Mouse (Mus musculus): ENCODE results near the gene Ube2g1. TPM values are rescaled to one million over a fixed set of nuclear protein-coding genes. Genes with fewer than 3 reads are reported as not detected.

Ube2g1 gene
- total RNA-seq (2021): 10 to 100 TPM; 54.9 to 60.6 TPM
- long read RNA-seq, experiment 1, transcript Ube2g1-201 (6 exons, 3,815 nt): major isoform, 141 of 161 reads
- long read RNA-seq, experiment 1, partial matches to known transcripts: 2 of 161 reads
- long read RNA-seq, experiment 1, other reads (novel, unspliced or antisense): 16 of 161 reads
- long read RNA-seq, experiment 2, transcript Ube2g1-203 (7 exons, 3,931 nt): minor isoform, 8 of 135 reads
- long read RNA-seq, experiment 2, transcript Ube2g1-201 (6 exons, 3,815 nt): major isoform, 109 of 135 reads
- long read RNA-seq, experiment 2, partial matches to known transcripts: 0 of 135 reads
- long read RNA-seq, experiment 2, other reads (novel, unspliced or antisense): 16 of 135 reads

DNA sequence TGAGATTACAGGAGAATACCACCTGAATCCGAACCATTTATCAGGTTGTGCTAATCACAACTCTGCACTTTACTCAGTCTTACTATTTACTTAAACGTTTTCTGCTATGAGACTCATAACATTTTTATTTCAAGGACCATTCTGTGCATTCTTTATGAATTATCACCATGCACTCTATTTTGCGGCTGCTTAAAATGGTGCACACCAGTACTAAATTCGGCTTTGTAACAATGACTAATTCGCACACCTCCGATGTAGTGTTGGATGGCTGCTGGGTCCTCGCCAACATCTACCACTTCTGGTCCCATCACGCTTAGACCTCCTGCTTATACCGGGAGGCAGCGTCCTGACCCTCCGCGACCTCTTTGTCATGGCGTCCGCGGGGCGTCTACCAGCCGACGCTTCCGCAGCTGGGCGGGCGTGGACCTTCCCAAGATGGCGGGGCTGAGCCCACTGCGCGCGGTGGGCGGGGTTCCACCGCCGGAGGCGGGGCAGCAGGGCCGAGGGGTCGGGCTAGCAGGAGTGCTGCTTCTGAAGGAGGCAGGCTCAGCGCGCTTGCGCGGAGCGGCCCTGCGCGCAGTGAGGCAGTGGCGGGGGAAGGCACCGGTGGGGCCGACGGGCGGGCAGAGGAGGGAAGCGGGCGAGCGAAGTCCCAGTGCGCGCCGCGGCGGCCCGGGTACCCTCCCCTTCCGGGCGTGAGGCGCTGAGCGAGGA, at the start of gene Ube2g1:
TSS of gene Ube2g1 (plus strand) at position 590 of the 714 bp plus-strand sequence.
- intact Hi-C loops (cut with DNase I): loop anchor here (5.0 kb wide), 1 partner anchor 85 kb away; the partner anchor contains the start of gene Ankfy1
- peak; percentile 99 for DNase-seq

DNA sequence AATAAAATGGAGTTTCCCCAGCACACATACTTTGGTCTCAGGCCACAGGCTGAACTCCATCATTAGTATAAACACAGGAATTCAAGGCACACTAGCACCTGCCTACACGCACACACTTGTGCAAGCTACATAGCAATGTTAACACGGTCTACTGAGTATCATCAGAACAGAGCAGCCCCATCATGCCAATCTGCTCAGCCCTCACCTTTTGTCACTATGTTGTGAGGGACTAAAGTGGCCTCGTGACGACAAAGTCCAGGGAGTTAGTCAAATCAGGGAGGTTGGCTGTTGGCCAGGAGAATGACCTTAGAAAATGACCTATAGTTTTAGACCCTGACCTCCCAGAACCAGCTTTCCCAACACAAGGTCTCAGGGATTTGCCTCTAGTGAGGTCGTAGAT, 48.9 kb upstream of the Ube2g1 start:
- intact Hi-C loops (cut with DNase I): no loop called here
- DNase-seq: no peak

DNA sequence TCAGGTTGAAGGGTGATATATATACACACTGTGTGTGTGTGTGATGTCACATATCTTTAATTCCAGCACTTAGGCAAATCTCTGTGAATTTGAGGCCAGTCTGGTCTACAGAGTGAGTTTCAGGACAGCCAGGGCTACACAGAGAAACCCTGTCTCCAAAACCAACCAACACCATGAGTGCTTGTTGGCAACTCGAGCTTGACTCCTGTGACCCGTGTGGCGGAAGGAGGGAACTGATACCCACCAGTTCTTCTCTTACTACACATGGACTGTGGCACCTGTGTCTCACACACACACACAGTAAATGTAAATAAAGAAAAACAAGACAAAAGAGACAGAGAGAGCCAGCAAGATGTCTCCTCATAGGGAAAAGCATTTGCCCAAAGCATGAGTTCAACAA, 46.4 kb upstream of the Ube2g1 start:
- no peak for DNase-seq
- intact Hi-C loops (cut with DNase I): loop anchor here (5.0 kb wide), 3 partner anchors 108 to 338 kb away; no protein-coding TSS in a partner anchor

DNA sequence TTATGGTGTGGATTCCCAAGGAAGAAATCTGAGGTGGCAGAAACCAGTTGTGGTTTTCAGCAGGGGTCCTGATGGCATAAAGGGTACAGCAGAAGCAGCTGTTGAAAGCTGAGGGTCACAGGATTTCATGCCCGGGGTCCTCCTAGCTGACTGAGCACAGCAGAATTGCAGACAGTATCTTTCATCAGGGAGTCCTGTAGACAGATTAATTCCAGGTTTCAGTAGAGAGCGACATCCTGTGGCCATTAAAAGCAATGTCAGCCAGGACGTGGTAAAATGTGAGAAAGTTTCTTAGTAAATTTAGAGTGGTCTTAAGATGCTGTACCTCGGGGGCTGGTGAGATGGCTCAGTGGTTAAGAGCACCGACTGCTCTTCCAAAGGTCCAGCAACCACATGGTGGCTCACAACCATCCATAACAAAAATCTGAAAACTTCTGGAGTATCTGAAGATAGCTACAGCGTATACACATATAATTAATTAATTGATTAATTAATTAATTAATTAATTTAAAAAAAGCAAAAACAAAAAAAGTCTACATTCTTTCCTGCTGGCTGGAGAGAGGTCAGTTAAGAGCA, 42.8 kb upstream of the Ube2g1 start:
- intact Hi-C loops (cut with DNase I): loop anchor here (2.0 to 5.0 kb wide), 5 partner anchors 74 to 342 kb away; partner anchors contain the start of gene Ggt6

DNA sequence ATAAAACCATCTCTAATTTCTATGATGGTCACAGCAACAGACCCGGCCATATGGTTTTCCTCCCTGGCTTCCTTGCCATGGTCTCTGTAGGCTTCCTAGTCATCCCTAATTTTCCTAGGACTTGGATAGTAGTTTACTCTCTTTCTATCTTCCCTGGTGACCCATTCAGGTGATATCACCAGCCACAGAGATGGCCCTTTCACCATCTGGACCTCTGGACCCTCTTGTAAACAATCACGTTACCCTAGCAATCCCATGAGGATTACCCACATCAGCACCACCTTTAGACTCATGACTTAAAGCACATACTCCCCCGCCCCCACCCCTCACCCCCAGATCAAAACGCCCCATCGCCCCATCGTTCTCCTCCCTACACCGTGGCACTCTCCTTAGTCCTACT, 40.8 kb upstream of the Ube2g1 start:
- intact Hi-C loops (cut with DNase I): no loop called here
- no peak for DNase-seq

More for the DNA sequence above, 42.8 kb upstream of the Ube2g1 start:
- peak in 1 of 2 experiments; percentile 44 for DNase-seq

DNA sequence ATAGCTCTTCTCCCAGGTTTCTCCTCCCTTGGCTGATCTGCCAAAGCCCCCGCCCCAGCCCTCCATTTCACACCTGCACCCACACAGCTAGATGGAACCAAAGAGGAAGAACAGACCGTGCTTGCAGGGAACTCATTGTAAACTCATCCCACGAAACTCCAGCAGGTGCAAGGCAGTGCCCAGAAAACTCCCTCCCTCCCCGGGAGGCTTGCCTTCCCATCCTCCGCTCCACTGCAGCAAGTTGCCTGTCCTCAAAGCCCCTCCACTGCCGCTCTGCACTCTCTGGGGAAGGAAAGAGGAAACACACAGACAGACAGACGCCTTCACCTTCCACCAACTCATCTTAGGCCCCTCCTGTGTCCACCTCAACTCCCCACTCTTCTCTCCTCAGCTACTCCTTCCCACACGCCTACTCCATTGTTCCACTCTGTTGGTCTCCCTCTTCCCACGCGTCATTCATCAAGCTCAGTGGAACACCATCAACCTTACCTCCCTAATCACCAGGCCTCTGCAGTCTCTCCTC, 40.2 kb upstream of the Ube2g1 start:
- intact Hi-C loops (cut with DNase I): no loop called here
- DNase-seq: no peak

DNA sequence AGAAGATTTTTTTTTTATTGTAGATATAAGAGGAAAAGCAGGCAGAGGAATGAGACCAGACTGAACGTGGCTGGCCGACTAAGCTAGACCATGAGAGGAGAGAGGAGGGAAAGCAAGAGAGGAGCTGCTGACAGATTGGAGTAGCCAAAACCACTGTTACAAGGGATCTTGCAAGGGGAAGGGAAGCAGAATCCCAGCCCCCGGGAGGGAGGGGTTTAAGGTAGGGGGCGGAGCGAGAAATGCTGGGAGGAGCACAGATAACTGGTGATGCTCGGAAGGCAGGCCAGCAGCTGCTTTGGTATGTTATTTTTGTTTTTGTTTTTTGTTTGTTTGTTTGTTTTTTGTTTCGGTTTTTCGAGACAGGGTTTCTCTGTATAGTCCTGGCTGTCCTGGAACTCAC, 38.0 kb upstream of the Ube2g1 start:
- peak in 1 of 2 experiments; percentile 36 for DNase-seq
- intact Hi-C loops (cut with DNase I): no loop called here

DNA sequence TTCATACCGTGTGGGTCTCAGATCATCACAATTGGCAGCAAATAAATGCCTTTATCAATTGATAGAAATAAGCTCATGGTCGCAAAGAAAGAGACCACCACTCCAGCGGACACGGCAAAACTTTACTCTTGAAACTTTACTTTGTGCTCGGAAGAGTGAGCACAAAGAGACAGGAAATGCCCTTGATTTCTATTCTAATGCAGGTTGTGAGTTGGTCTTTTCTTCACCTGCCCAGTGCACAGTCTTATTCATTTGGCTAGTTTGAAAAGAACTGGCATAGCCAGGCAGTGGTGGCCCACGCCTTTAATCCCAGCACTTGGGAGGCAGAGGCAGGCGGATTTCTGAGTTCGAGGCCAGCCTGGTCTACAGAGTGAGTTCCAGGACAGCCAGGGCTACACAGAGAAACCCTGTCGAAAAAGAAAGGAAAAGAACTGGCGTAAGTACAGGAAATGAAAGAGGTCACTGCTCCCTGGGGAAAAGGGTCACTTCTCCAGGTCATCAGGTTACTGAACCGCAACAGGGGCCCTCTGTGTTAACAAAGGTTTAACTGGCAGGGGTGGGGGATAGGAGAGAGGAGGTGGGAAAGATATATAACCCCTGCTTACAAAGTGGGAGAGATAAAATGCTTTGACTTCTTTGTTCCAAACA, 37.3 kb upstream of the Ube2g1 start:
- no peak for DNase-seq
- intact Hi-C loops (cut with DNase I): no loop called here

DNA sequence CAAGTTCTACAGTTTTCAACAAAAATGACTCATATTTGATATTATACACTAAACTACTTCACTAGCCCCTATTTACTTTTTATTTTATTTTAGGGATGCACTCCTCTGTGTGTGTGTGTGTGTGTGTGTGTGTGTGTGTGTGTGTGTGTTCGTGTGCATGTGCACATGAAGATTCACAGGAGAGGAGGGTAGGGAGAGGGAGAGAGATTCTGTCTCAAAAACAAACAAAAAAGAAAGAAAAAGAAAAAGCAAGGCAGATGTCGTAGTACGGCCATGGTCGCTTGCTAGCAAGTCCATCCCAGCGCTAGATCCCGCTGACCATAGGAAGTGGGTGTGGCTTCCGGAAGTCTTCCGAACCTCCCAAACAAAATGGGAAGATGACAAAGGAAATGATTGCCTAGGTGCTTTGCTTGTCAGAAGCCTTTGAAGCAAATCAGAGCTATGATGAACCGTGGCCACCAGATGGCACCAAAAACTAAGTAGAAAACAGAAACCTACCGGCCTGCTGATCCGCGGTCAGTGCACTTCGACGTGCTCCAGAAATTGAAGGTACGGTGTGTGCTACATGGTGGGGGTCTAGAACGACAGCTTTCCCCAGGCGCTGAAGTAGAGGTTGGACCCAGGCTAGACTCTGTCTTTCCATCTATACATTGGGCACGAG, 36.6 kb upstream of the Ube2g1 start:
- DNase-seq: peak; percentile 84 to 92
- intact Hi-C loops (cut with DNase I): no loop called here

DNA sequence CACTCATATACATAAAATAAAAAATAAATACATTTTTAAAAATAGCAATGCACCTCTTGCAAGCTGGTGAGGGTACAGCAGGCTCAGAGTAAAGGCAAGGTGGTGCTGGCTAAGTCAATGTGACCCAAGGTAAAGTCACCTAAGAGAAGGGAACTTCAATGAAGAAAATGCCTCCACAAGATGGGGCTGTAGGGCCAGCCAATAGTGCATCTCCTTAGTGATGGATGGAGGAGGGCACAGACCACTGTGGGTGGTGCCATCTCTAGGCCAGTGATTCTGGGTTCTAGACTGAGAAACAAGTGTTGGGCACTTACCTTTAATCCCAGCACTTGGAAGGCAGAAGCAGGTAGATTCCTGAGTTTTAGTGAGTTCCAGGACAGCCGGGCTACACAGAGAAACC, 33.3 kb upstream of the Ube2g1 start:
- DNase-seq: peak in 1 of 2 experiments; percentile 59
- intact Hi-C loops (cut with DNase I): loop anchor here (1.0 kb wide), 1 partner anchor 150 kb away; no protein-coding TSS in a partner anchor

DNA sequence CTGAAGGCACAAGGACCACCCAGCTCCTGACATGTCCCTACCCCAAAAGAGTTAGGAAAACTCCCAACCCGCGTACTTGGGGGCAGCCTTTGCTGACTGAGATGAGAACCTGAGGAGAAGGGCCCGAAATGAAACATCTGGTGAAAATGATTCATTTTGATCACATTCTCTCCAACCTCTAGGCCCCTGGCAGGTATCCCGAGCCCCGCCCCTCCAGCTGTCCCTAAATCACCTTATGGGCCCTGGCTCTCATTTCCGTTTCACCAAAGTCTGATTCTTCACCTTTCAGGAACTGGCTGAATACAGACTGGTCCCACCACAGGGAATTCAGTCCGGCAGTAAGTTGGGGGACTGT, 31.0 kb upstream of the Ube2g1 start:
- intact Hi-C loops (cut with DNase I): loop anchor here (2.0 to 5.0 kb wide), 2 partner anchors 29 to 51 kb away; no protein-coding TSS in a partner anchor
- peak in 1 of 2 experiments; percentile 15 for DNase-seq

DNA sequence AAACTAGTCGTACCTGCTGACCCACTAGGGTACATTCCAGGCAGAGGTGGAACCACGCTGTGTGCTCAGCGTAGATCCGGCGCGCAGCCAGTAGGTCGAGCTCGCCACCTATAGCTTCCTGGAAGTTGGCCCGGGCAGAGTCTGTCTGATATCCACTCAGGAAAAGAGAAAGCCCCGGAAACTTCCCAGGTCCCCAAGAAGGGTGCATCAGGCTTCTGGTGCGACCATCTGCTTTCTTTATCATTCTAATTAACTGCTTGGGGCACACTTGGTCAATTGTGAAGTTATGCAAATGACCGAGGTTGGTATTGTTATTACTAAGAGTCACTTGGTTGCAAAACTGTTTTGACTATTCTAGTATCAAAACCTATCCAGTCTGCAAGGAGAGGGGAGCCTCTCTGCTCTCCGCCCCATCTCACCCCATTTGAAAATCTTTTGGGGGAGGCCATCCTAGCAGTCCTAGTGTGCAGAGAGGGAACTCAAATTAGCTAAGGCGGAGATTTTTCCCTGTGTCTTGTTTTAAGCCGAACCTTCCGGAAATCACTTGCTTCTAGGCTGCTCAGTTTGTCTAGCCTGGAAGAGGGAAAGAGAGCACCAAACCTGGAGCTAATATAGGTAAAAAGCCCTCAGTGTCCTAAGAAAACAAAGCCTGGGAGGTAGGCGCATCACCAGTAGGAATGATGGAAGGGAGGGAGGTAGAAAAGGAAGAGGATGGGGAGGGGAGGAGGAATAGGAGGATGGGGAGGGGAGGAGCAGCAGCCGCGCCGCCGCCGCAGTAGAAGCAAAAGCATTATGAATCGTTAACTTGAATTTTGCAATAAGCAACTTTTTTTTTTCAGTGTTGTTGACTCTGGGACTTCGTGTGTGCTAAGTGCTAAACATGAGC, 30.4 kb upstream of the Ube2g1 start:
- intact Hi-C loops (cut with DNase I): loop anchor here (2.0 to 5.0 kb wide), 2 partner anchors 28 to 51 kb away; no protein-coding TSS in a partner anchor
- DNase-seq: peak; percentile 8 to 24

DNA sequence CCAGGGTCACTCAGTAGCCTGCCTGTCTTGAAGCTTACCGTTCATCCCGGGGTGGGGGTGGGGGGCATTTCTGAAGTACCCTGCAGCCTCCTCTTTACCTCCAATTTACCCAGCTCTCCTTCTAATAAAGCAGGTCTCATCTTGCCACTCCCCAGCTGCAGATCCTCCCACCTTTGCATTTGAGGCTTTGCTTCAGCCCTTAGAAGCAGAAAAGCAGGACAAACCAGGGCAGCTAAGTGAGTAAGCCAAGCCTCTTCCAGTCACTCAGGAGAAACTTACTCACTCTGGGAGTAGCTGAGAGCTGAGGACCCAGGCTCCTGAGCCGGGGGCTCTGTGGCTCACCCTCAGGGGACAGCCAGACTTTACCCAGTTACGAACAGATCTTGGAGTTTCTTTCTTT, 28.6 kb upstream of the Ube2g1 start:
- intact Hi-C loops (cut with DNase I): loop anchor here (5.0 kb wide), 1 partner anchor 49 kb away; no protein-coding TSS in a partner anchor
- DNase-seq: no peak

DNA sequence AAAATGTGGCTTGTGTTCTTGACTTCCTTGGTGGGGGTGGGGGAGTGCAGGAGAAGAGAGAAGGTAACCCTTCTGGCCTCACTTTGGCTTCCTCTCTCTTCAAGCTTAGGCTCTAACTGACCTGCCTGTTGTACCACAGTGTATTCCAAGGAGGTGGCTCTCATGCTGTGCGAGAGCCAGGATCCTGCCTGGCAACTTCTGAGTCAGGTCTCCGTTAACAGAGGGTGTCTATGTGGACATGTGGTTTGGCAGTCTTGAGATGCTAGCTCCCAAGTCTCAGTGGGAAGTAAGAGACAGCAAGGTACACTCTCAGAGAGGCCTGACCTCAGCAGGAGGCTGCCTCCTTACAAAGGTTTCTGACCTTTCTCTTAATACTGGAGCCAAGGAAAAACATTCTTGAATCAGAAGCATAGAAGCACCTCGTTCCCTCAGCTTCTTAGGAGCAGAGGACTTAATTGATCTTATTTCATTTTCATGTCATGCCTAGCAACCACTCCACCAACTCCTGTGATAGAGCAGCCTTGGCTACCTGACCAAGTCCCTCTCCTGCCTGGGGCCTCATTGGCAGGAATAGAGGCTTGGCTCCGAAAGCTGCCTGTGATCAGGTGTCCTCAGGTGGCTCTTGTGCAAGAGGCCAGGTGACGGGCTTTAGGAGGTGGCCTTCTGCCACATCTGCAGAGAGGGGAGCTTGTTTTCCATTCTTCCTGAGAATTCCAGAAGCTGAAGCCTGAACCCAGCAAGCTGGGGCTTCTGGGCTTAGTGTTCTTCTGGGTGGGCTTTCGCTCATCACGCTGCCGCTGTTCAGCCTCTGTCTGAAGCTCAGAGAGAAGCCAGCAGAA, 25.3 kb upstream of the Ube2g1 start:
- no peak for DNase-seq
- intact Hi-C loops (cut with DNase I): no loop called here

DNA sequence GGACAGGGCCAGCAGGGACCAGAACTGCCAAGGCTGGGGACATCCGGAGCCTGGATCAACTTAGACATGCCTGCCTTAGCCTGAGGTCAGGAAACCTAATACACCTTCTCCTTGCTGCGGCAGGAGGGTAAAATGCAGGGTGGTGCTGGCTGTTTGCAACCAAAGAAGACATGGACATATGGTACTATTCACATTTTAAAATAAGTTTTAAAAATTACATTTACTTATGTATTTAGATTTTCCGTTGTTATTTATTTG, 24.7 kb upstream of the Ube2g1 start:
- intact Hi-C loops (cut with DNase I): no loop called here
- DNase-seq: no peak

DNA sequence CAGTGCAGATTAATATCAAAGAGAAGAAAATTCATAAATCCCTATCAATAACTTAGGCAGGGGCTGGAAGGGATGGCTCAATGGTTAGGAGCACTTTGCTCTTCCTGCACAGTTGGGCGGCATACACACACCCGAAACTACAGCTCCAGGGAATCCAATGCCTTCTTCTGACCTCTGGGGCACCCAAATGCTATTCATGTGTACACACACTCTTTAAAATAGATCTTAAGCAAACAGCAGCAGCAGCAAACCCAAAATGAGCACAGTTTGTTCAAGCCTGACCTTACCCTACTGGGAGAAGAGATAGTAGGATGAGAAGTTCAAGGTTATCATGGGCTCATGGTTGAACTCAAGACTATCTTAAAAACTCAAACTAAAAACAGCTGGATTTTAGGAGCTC, 24.0 kb upstream of the Ube2g1 start:
- intact Hi-C loops (cut with DNase I): no loop called here
- no peak for DNase-seq

DNA sequence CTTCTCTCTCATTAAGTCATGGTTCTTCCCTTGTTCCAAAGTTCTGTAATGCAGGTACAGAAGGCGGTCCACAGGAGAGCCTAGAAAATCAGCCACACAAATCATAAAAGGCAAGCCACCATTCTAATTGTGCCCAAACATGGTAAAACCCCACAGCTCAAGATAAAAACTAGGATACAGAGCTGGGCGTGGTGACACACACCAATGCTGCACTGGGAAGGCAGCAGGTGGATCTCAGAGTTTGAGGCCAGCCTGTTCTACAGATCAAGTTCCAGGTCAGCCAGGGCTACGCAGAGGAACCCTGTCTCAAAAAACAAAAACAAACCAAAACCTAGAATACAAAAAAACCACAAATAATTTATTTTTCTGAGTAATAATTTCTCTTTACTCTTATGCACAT, 20.5 kb upstream of the Ube2g1 start:
- no peak for DNase-seq
- intact Hi-C loops (cut with DNase I): no loop called here

DNA sequence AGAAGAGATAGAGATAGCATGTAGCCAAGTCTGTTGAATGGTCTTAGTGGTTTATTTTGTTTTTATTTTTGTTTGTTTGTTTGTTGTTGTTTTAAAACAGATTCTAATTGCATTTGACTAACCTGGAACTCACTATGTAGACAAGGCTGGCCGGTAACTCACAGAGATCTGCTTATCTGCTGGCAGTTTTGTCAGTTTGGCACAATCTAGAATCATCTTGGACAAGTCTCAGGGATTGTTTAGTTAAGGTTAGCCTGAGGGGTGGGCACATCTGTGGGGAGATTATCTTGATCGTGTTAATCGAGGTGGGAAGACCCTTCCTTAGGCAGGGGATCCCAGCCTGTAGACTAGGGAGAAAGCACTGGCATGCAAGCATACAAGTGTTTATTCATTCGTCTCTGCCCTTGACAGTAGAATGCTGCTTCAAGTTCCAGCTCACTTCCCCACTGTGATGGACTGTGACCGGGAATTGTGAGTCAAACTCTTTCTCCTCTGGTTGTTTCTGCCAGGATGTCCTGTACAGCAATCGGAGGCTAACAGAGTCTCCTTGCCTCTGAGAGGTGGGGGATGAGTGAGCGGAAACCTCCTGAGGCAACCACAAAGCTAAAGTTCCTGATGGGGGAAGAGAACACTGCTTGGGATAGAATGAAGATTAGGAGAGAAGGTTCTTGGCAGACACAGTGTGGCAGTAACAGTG, 19.4 kb upstream of the Ube2g1 start:
- DNase-seq: no peak
- intact Hi-C loops (cut with DNase I): no loop called here
